Mouse (Mus musculus) liver, adult (tissue): ENCODE results near the gene Tjp3.

ENCODE experiments used
- GATA4 ChIP-seq: IDR thresholded peaks from 2 replicates; pipeline ENCODE4 v1.6.1; 2014; ENCODE audit warnings: mild to moderate bottlenecking, low read length; ENCODE audit not compliant: insufficient replicate concordance

The Tjp3 gene

GRCm38 (mm10) chr10:81306837-81307682 is 15.7 kb upstream of the Tjp3 start:
- no peak for TF ChIP-seq GATA4

- no peak for TF ChIP-seq GATA4
These were observed 14.8 kb upstream of the Tjp3 start for GRCm38 (mm10) chr10:81306173-81306668.

GRCm38 (mm10) chr10:81305663-81306062 is 14.3 kb upstream of the Tjp3 start:
- no peak for TF ChIP-seq GATA4

GRCm38 (mm10) chr10:81304597-81305238 is 13.3 kb upstream of the Tjp3 start:
- peak; percentile 33; the same call in 1 of the 2 replicates for TF ChIP-seq GATA4

- no peak for TF ChIP-seq GATA4
These were observed 12.4 kb upstream of the Tjp3 start for GRCm38 (mm10) chr10:81303761-81304160.

- TF ChIP-seq GATA4, result no peak
These were observed 11.9 kb upstream of the Tjp3 start for GRCm38 (mm10) chr10:81303258-81303657.

- TF ChIP-seq GATA4, result no peak
These were observed 11.4 kb upstream of the Tjp3 start for GRCm38 (mm10) chr10:81302781-81303218.

GRCm38 (mm10) chr10:81302288-81302687 is 10.9 kb upstream of the Tjp3 start:
- 0 out of 2 replicates have a peak, but pooled peaks have one; percentile 7 for TF ChIP-seq GATA4

- no peak for TF ChIP-seq GATA4
These were observed 9.9 kb upstream of the Tjp3 start for GRCm38 (mm10) chr10:81301321-81301720.

GRCm38 (mm10) chr10:81300352-81300907 is 9.0 kb upstream of the Tjp3 start:
- TF ChIP-seq GATA4, result peak; percentile 65; the same call in 1 of the 2 replicates

GRCm38 (mm10) chr10:81299585-81300351 is 8.4 kb upstream of the Tjp3 start:
- TF ChIP-seq GATA4, result no peak

GRCm38 (mm10) chr10:81298369-81299100 is 7.2 kb upstream of the Tjp3 start:
- no peak for TF ChIP-seq GATA4

GRCm38 (mm10) chr10:81297845-81298244 is 6.5 kb upstream of the Tjp3 start:
- TF ChIP-seq GATA4, result no peak

- TF ChIP-seq GATA4, result no peak
These were observed 5.9 kb upstream of the Tjp3 start for GRCm38 (mm10) chr10:81297246-81297645.
